Comparison of ENCODE assay signal across 12 mouse cellular contexts in genomic region chr7:6801642-6802041, GRCm38 (mm10).
"Had no signal": no experiment of that assay in that cellular context is flagged by ENCODE, and none has a peak within 500 bp of the region (broad histone marks: within the 10 kb centered on the region; RNA-seq: fewer than 3 reads in every experiment).

No protein-coding gene starts in this region.

- H3K27me3 ChIP-seq: hindbrain, embryonic 15.5 days; neural tube, embryonic 12.5 days; stomach, embryonic 15.5 days had no signal

- DNase-seq: kidney, adult 18-20 months; kidney, postnatal 10 days; lung, postnatal 4 days; midbrain, embryonic 14.5 days; right cerebral cortex, postnatal 14 days; thymus, postnatal 36 days had no signal

- H3K4me3 ChIP-seq: hindbrain, embryonic 15.5 days; left cerebral cortex, adult 2 months; midbrain, embryonic 10.5 days; myocyte; neural tube, embryonic 12.5 days; stomach, embryonic 15.5 days had no signal

- H3K4me2 ChIP-seq: hindbrain, embryonic 15.5 days; neural tube, embryonic 12.5 days; stomach, embryonic 15.5 days had no signal

- H3K4me1 ChIP-seq: hindbrain, embryonic 15.5 days; midbrain, embryonic 10.5 days; neural tube, embryonic 12.5 days had no signal

- H3K9me3 ChIP-seq: hindbrain, embryonic 15.5 days; midbrain, embryonic 10.5 days; neural tube, embryonic 12.5 days; stomach, embryonic 15.5 days had no signal

- H3K36me3 ChIP-seq: hindbrain, embryonic 15.5 days; midbrain, embryonic 10.5 days; neural tube, embryonic 12.5 days; stomach, embryonic 15.5 days had no signal

- H3K9ac ChIP-seq: hindbrain, embryonic 15.5 days; neural tube, embryonic 12.5 days; stomach, embryonic 15.5 days had no signal

- H3K27ac ChIP-seq: hindbrain, embryonic 15.5 days; left cerebral cortex, adult 2 months; midbrain, embryonic 10.5 days; neural tube, embryonic 12.5 days; stomach, embryonic 15.5 days had no signal
